Mouse (Mus musculus) C2C12 (cell line): ENCODE results near the gene Btbd6. TPM values are rescaled to one million over a fixed set of nuclear protein-coding genes. Genes with fewer than 3 reads are reported as not detected.

Source experiments
- H3K27me3 ChIP-seq: one replicate; pipeline ENCODE4 v1.6.1; 2011; ENCODE audit not compliant: control insufficient read depth, insufficient read depth, insufficient read length
- H3K36me3 ChIP-seq: one replicate; pipeline ENCODE4 v1.6.1; 2011; ENCODE audit not compliant: control insufficient read depth, insufficient read depth
- H3K4me3 ChIP-seq: one replicate; pipeline ENCODE4 v1.5.1; 2011; ENCODE audit warnings: mild to moderate bottlenecking, control low read depth; ENCODE audit not compliant: poor library complexity, insufficient read depth, severe bottlenecking
- H3K79me2 ChIP-seq: one replicate; pipeline ENCODE4 v1.6.1; 2011; ENCODE audit not compliant: control insufficient read depth, insufficient read depth
- H3K79me3 ChIP-seq: one replicate; pipeline ENCODE4 v1.6.1; 2011; ENCODE audit warnings: low read depth, control low read depth
- H3ac ChIP-seq: one replicate; pipeline ENCODE3; 2011; ENCODE audit warnings: low read depth; ENCODE audit not compliant: control insufficient read depth, insufficient read length
- CEBPB ChIP-seq: IDR thresholded peaks from one replicate; pipeline ENCODE4 v1.6.1; 2011; ENCODE audit warnings: low read depth, mild to moderate bottlenecking, control low read depth, moderate library complexity
- CTCF ChIP-seq: IDR thresholded peaks from one replicate; pipeline ENCODE4 v1.5.1; 2011; ENCODE audit not compliant: control insufficient read depth, insufficient read depth, insufficient read length
- FOSL1 ChIP-seq: IDR thresholded peaks from one replicate; pipeline ENCODE4 v1.8.0; 2011; ENCODE audit warnings: mild to moderate bottlenecking, low read length; ENCODE audit not compliant: poor library complexity, insufficient read depth, severe bottlenecking
- MAX ChIP-seq: IDR thresholded peaks from one replicate; pipeline ENCODE4 v1.6.1; 2011; ENCODE audit warnings: mild to moderate bottlenecking, control low read depth
- MYOD1 ChIP-seq: IDR thresholded peaks from one replicate; pipeline ENCODE4 v1.6.1; 2011; ENCODE audit warnings: low read depth; ENCODE audit not compliant: control insufficient read depth, insufficient read length
- MYOG ChIP-seq: IDR thresholded peaks from one replicate; pipeline ENCODE4 v1.6.1; 2011; ENCODE audit not compliant: control insufficient read depth, insufficient read length; ENCODE audit errors: extremely low read depth
- USF1 ChIP-seq: IDR thresholded peaks from one replicate; pipeline ENCODE4 v1.6.1; 2011; ENCODE audit warnings: low read depth, mild to moderate bottlenecking, control low read depth, moderate library complexity
- polyA plus RNA-seq: library from polyadenylated mRNA; unstranded; fragments of >200 nt; fragmentation: generic; extraction: Trizol; gene quantifications from one replicate; pipeline ENCODE4 v1.2.1, GENCODE M21; 2012; ENCODE audit warnings: missing spikeins

Gene Btbd6
- polyA plus RNA-seq, 1 experiment = 17.2 TPM

GRCm38 (mm10) chr12:112937906-112938305, 38.4 kb upstream of the Btbd6 start:
- TF ChIP-seq CEBPB (no peak), MYOD1 (peak; percentile 93), CTCF (no peak), MAX (peak; percentile 96), FOSL1 (no peak), USF1 (peak; percentile 64)
- no peaks in the 10 kb centered on the region for H3K79me3 ChIP-seq
- H3K4me3 ChIP-seq = no peak overlapping the region
- H3K79me2 ChIP-seq = peaks cover 8% of the 10 kb centered on the region
- no peaks in the 10 kb centered on the region for H3K27me3 ChIP-seq
- H3K36me3 ChIP-seq = no peaks in the 10 kb centered on the region
- peak overlapping the region; percentile 18 for H3ac ChIP-seq

- no peaks in the 10 kb centered on the region for H3K36me3 ChIP-seq
- peaks cover 8% of the 10 kb centered on the region for H3K79me2 ChIP-seq
- peak overlapping the region; percentile 18 for H3ac ChIP-seq
- TF ChIP-seq MAX = no peak
- no peak for TF ChIP-seq USF1
- no peak for TF ChIP-seq CTCF
- no peak for TF ChIP-seq CEBPB
- TF ChIP-seq MYOD1 = no peak
- no peak for TF ChIP-seq FOSL1
- TF ChIP-seq MYOG = no peak
- no peaks in the 10 kb centered on the region for H3K27me3 ChIP-seq
- H3K4me3 ChIP-seq = no peak overlapping the region
- no peaks in the 10 kb centered on the region for H3K79me3 ChIP-seq
Observed at GRCm38 (mm10) chr12:112938366-112938765, 37.9 kb upstream of the Btbd6 start.

- no peaks in the 10 kb centered on the region for H3K36me3 ChIP-seq
- H3K79me3 ChIP-seq = no peaks in the 10 kb centered on the region
- no peaks in the 10 kb centered on the region for H3K27me3 ChIP-seq
- no peak overlapping the region for H3K4me3 ChIP-seq
- no peak for TF ChIP-seq MAX
- peak; percentile 15 for TF ChIP-seq CTCF
- peak overlapping the region; percentile 39 for H3ac ChIP-seq
- peaks cover 8% of the 10 kb centered on the region for H3K79me2 ChIP-seq
Observed at GRCm38 (mm10) chr12:112938873-112939565, 37.3 kb upstream of the Btbd6 start.

- Histone ChIP-seq H3K27me3 (no peaks in the 10 kb centered on the region), H3ac (peak overlapping the region; percentile 3), H3K36me3 (no peaks in the 10 kb centered on the region), H3K79me3 (no peaks in the 10 kb centered on the region), H3K79me2 (peaks cover 8% of the 10 kb centered on the region), H3K4me3 (no peak overlapping the region)
- TF ChIP-seq MAX (no peak), CEBPB (no peak), MYOD1 (no peak)
Observed at GRCm38 (mm10) chr12:112940238-112940637, 36.0 kb upstream of the Btbd6 start.

DNA sequence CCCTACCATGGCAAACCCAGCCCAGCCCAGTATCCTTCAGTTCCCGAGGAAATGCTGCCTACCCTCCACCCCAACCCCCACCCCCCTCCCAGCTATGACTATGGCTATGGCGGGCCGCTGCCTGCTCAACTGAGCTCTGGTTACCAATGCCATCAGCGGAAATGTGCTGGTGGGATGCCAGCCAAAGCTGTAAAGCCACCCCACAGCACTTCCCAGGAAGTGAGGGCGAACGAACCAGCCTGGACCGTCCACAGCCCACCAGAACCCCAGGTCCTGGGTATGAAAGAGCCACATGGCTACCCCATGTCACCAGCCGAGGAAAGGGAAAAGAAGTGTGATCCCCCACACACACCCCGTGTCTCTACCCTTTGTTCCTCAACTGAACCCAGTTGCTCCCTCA, 35.6 kb upstream of the Btbd6 start:
- Histone ChIP-seq H3K4me3 (no peak overlapping the region), H3K36me3 (no peaks in the 10 kb centered on the region), H3K79me3 (no peaks in the 10 kb centered on the region), H3ac (peak overlapping the region; percentile 18), H3K27me3 (no peaks in the 10 kb centered on the region), H3K79me2 (peaks cover 8% of the 10 kb centered on the region)
- TF ChIP-seq MAX (no peak), CEBPB (no peak), FOSL1 (no peak), CTCF (no peak), MYOG (no peak), MYOD1 (no peak), USF1 (no peak)

GRCm38 (mm10) chr12:112941156-112941775, 35.0 kb upstream of the Btbd6 start:
- Histone ChIP-seq H3K4me3 (peak overlapping the region; percentile 40), H3K79me2 (peaks cover 8% of the 10 kb centered on the region), H3ac (peak overlapping the region; percentile 27), H3K36me3 (no peaks in the 10 kb centered on the region), H3K27me3 (no peaks in the 10 kb centered on the region), H3K79me3 (no peaks in the 10 kb centered on the region)
- TF ChIP-seq MYOD1 (no peak), MYOG (no peak), CEBPB (no peak), FOSL1 (no peak), MAX (no peak), CTCF (no peak), USF1 (no peak)
